Mouse (Mus musculus): ENCODE results near the gene Smdt1. TPM values are rescaled to one million over a fixed set of nuclear protein-coding genes. Genes with fewer than 3 reads are reported as not detected.

The Smdt1 gene
- total and polyA plus RNA-seq, 3 experiments = 111 to 159 TPM; not detected in 1

DNA sequence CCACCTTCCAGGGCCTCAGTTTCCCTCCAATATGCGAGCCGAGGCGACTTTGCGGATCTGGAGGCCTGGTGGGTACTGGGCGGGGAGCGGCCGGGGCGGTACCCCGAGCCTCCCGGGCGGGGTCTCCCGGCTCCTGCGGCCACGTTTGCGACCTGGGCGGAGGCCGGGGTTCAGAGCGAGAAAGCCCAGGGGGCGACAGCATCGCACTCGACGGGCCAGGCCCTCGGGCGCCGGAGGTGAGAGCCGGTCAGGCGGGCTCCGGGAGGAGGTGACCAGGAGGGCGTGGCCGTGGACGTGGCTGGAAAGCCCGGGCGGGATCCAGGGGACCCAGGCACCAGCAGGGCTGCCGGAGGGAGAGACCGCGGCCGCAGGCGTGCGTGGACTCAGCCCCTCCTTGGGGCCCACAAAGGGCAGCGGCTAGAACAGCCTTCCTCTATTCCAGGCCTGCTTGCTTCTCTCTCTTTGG lies 2.3 kb downstream of the Smdt1 start:
- peaks cover 0 to 43% of the 10 kb centered on the region in 2 experiments; a peak in 2 of 4 replicates for H3K36me3 ChIP-seq (ENCODE audit: control insufficient read depth in 1 of 2, insufficient read depth in 2 of 2, low read length in 2 of 2)
- peaks cover 33% of the 10 kb centered on the region for H3K79me2 ChIP-seq (ENCODE audit: control insufficient read depth, insufficient read depth, low read length, poor library complexity)
- peaks cover 16 to 50% of the 10 kb centered on the region in 2 experiments for H3K4me1 ChIP-seq (ENCODE audit: control insufficient read depth in 1 of 2, insufficient read depth in 2 of 2, low read length in 2 of 2)
- H3K4me3 ChIP-seq (ENCODE audit: control insufficient read depth in 1 of 2, insufficient read depth in 1 of 2, low read depth in 2 of 2, low read length in 2 of 2) = peak overlapping the region; percentile 78 to 79
- peak overlapping the region; percentile 98 for H3K27ac ChIP-seq (ENCODE audit: control insufficient read depth, low read depth, low read length)
- peak; percentile 76 for DNase-seq (ENCODE audit: low read depth, low spot score)
- peak overlapping the region; percentile 94 for H3K9ac ChIP-seq (ENCODE audit: control insufficient read depth, low read depth, low read length, poor library complexity, severe bottlenecking)
- no peaks in the 10 kb centered on the region for H3K9me3 ChIP-seq (replicated peaks; ENCODE audit: insufficient read depth, low read length)
- H3K27me3 ChIP-seq (ENCODE audit: control insufficient read depth in 1 of 2, insufficient read depth in 2 of 2, low read length in 2 of 2) = no peaks in the 10 kb centered on the region
- TF ChIP-seq MAFK (IDR thresholded peaks at IDR 0.05; ENCODE audit: borderline replicate concordance, low read depth, low read length) (no peak), TBP (IDR thresholded peaks at IDR 0.05; ENCODE audit: low read depth, low read length) (0 out of 2 replicates have a peak, but pooled peaks have one; percentile 6), ZMIZ1 (IDR thresholded peaks at IDR 0.05; ENCODE audit: low read depth, low read length) (no peak; the same call in 1 of the 2 replicates), RAD21 (IDR thresholded peaks at IDR 0.05; ENCODE audit: low read depth, low read length) (no peak), CHD2 (IDR thresholded peaks at IDR 0.05; ENCODE audit: low read length) (no peak), POLR2AphosphoS5 (IDR thresholded peaks at IDR 0.05; ENCODE audit: borderline replicate concordance, low read depth, low read length) (no peak), MYB (IDR thresholded peaks at IDR 0.05; ENCODE audit: low read depth, low read length) (no peak), MXI1 (IDR thresholded peaks at IDR 0.05; ENCODE audit: low read depth, low read length) (0 out of 2 replicates have a peak, but pooled peaks have one; percentile 44), NRF1 (IDR thresholded peaks at IDR 0.05; ENCODE audit: insufficient read depth, low read depth, low read length, poor library complexity, severe bottlenecking) (no peak), GABPA (IDR thresholded peaks at IDR 0.05; ENCODE audit: low read depth, low read length) (no peak), MEF2A (IDR thresholded peaks at IDR 0.05; ENCODE audit: extremely low read depth, insufficient replicate concordance, low read depth, low read length, poor library complexity, severe bottlenecking) (no peak), ETS1 (IDR thresholded peaks at IDR 0.05; ENCODE audit: low read depth, low read length) (0 out of 2 replicates have a peak, but pooled peaks have one; percentile 9), ELF1 (IDR thresholded peaks at IDR 0.05; ENCODE audit: low read depth, low read length) (no peak), MAX (IDR thresholded peaks at IDR 0.05; ENCODE audit: low read length) (no peak), RCOR1 (IDR thresholded peaks at IDR 0.05; ENCODE audit: low read depth, low read length) (no peak), USF1 (IDR thresholded peaks at IDR 0.05; ENCODE audit: low read depth, low read length) (no peak), KAT2A (conservative IDR thresholded peaks at IDR 0.05; ENCODE audit: low read depth, low read length) (no peak; the same call in 1 of the 2 replicates), UBTF (IDR thresholded peaks at IDR 0.05; ENCODE audit: borderline replicate concordance, insufficient read depth, low read depth, low read length) (peak; percentile 85; the same call in 1 of the 2 replicates), JUND (IDR thresholded peaks at IDR 0.05; ENCODE audit: low read depth, low read length) (no peak), NELFE (IDR thresholded peaks at IDR 0.05; ENCODE audit: low read depth, low read length) (peak; percentile 38; the same call in 1 of the 2 replicates), MYC (IDR thresholded peaks at IDR 0.05; ENCODE audit: low read depth, low read length) (no peak), ZC3H11A (IDR thresholded peaks at IDR 0.05; ENCODE audit: low read depth, low read length) (no peak), SMC3 (IDR thresholded peaks at IDR 0.05; ENCODE audit: low read depth, low read length) (no peak), TAL1 (IDR thresholded peaks at IDR 0.05; ENCODE audit: low read length) (no peak), CTCF (IDR thresholded peaks at IDR 0.05 in 2 of 3, conservative IDR thresholded peaks at IDR 0.05 in 1 of 3; ENCODE audit: control insufficient read depth in 1 of 3, insufficient read depth in 1 of 3, low read depth in 2 of 3, low read length in 3 of 3, poor library complexity in 1 of 3, severe bottlenecking in 1 of 3) (no peak), E2F4 (IDR thresholded peaks at IDR 0.05; ENCODE audit: borderline replicate concordance, low read depth, low read length) (no peak), SIN3A (IDR thresholded peaks at IDR 0.05; ENCODE audit: low read length) (no peak), ZNF384 (IDR thresholded peaks at IDR 0.05; ENCODE audit: low read depth, low read length) (no peak), USF2 (IDR thresholded peaks at IDR 0.05; ENCODE audit: borderline replicate concordance in 1 of 2, insufficient read depth in 1 of 2, low read depth in 1 of 2, low read length in 2 of 2) (no peak), POLR2AphosphoS2 (IDR thresholded peaks at IDR 0.05; ENCODE audit: low read length) (no peak), TCF12 (IDR thresholded peaks at IDR 0.05; ENCODE audit: low read depth, low read length) (no peak), POLR2A (IDR thresholded peaks at IDR 0.05; ENCODE audit: control insufficient read depth in 1 of 2, insufficient read depth in 1 of 2, low read depth in 1 of 2, low read length in 2 of 2, poor library complexity in 1 of 2) (peak; percentile 8 to 60; a peak in 2 of 4 replicates), CHD1 (IDR thresholded peaks at IDR 0.05; ENCODE audit: low read depth, low read length) (no peak; the same call in 1 of the 2 replicates), BHLHE40 (IDR thresholded peaks at IDR 0.05; ENCODE audit: borderline replicate concordance, low read depth, low read length) (no peak), MAZ (IDR thresholded peaks at IDR 0.05; ENCODE audit: low read depth, low read length) (peak; percentile 77), ZKSCAN1 (IDR thresholded peaks at IDR 0.05; ENCODE audit: low read depth, low read length) (no peak), GATA1 (IDR thresholded peaks at IDR 0.05; ENCODE audit: low read depth, low read length) (no peak)
